ENCODE assay signal across 13 mouse cellular contexts in the genomic region with DNA sequence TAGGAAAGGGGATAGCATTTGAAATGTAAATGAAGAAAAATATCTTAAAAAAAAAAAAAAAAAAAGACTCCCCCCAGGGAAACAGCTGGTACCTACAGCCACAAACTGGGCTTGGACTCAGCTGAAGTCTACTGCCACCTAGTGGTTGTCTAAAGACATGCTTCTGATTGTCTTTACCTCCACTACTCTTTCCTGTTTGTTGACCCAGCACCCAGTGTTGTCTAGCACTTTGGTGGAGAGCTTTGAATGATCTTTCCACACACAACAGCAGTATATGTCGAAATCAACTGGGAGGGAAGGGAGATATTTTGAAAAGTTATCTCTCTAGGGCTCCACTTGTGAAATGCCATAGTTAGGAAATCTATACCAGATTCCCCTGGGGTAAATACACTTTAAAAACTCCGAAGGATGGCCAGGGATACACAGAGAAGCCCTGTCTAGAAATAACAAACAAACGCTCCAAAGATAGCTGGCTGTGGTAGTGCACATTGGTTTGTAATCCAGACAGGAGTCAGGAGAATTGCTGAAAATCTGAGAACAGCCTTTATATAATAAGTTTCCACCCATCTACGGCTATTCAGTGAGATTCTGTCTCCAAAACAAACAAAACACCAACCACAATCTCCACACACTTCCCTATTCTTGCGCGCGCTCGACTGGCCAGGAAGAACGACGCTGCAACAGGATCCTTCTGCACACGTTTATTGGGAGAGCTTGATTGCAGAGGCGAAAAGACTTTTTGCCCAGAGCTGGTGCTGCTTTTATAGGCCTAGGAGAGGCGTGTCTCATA. TPM values are rescaled to one million over a fixed set of nuclear protein-coding genes. Genes with fewer than 3 reads are reported as not detected.
DNase-seq lines count a peak whose midpoint lies in the region; ATAC-seq and TF ChIP-seq lines count a peak whose summit lies in the region.
"Had no signal": no experiment of that assay in that cellular context is flagged by ENCODE, and none has a peak within 500 bp of the region (broad histone marks: within the 10 kb centered on the region; RNA-seq: fewer than 3 reads in every experiment).

No protein-coding gene starts in this region.

- WGBS in forebrain, postnatal 0 days, result 92% methylated on average over 11 of the region's 13 CpGs
- 91% methylated on average over 11 of the region's 13 CpGs for WGBS in forebrain, embryonic 16.5 days
- 77% methylated on average over 11 of the region's 13 CpGs for WGBS in lung, postnatal 0 days
- WGBS in lung, adult 2 months, result 69% methylated on average over 12 of the region's 13 CpGs

- no peak for ATAC-seq in forebrain, postnatal 0 days
- ATAC-seq in forebrain, embryonic 16.5 days, result no peak
- no peak for ATAC-seq in lung, postnatal 0 days
- peak; percentile 54 for ATAC-seq in activated CD4-positive, CD25-positive, alpha-beta regulatory T cell, adult 4 months
- ATAC-seq in megakaryocyte-erythroid progenitor cell, adult 5-6 weeks (replicated peaks; ENCODE audit: low FRiP score, low TSS enrichment, poor library complexity, severe bottlenecking), result 0 out of 2 replicates have a peak, but pooled peaks have one; percentile 41

- DNase-seq in forebrain, postnatal 0 days, result no peak
- DNase-seq in lung, postnatal 0 days (ENCODE audit: low spot score), result peak; percentile 13
- no peak for DNase-seq in lung, adult 2 months
- DNase-seq in left cerebral cortex, postnatal 4 days, result no peak
- DNase-seq in kidney, postnatal 10 days, result no peak
- DNase-seq: cerebellum, postnatal 25 days; heart, adult 18-20 months had no signal

- no peaks in the 10 kb centered on the region for H3K27me3 ChIP-seq in forebrain, postnatal 0 days (ENCODE audit: insufficient read depth, low read length)
- H3K27me3 ChIP-seq in forebrain, embryonic 16.5 days (replicated peaks; ENCODE audit: control insufficient read depth, insufficient read depth, low read length), result no peaks in the 10 kb centered on the region
- no peaks in the 10 kb centered on the region for H3K27me3 ChIP-seq in lung, postnatal 0 days (replicated peaks; ENCODE audit: insufficient read depth, low read length)
- H3K27me3 ChIP-seq: liver, embryonic 15.5 days; neural tube, embryonic 12.5 days had no signal

- no peak for TF ChIP-seq EP300 in lung, postnatal 0 days (IDR thresholded peaks at IDR 0.05)

- TF ChIP-seq POLR2A in lung, adult 2 months (IDR thresholded peaks at IDR 0.05; ENCODE audit: borderline replicate concordance, extremely low read depth, low read depth, low read length), result no peak

- H3K4me2 ChIP-seq in forebrain, postnatal 0 days (ENCODE audit: low read depth), result no peak overlapping the region
- H3K4me2 ChIP-seq in forebrain, embryonic 16.5 days (ENCODE audit: low read length), result no peak overlapping the region
- H3K4me2 ChIP-seq in lung, postnatal 0 days (replicated peaks; ENCODE audit: low read depth, low read length), result no peak overlapping the region
- H3K4me2 ChIP-seq: liver, embryonic 15.5 days; neural tube, embryonic 12.5 days had no signal

- H3K9me3 ChIP-seq in forebrain, postnatal 0 days (ENCODE audit: low read length), result no peaks in the 10 kb centered on the region
- no peaks in the 10 kb centered on the region for H3K9me3 ChIP-seq in forebrain, embryonic 16.5 days (ENCODE audit: control insufficient read depth, low read length)
- no peaks in the 10 kb centered on the region for H3K9me3 ChIP-seq in lung, postnatal 0 days (ENCODE audit: low read length)
- H3K9me3 ChIP-seq: liver, embryonic 15.5 days; neural tube, embryonic 12.5 days had no signal

- no peaks in the 10 kb centered on the region for H3K4me1 ChIP-seq in forebrain, postnatal 0 days (ENCODE audit: insufficient read depth)
- no peaks in the 10 kb centered on the region for H3K4me1 ChIP-seq in forebrain, embryonic 16.5 days (replicated peaks; ENCODE audit: control insufficient read depth, insufficient read depth, low read length)
- no peaks in the 10 kb centered on the region for H3K4me1 ChIP-seq in lung, postnatal 0 days (ENCODE audit: insufficient read depth, low read depth, low read length)
- no peaks in the 10 kb centered on the region for H3K4me1 ChIP-seq in lung, adult 2 months (ENCODE audit: control insufficient read depth, insufficient read depth, low read length)
- H3K4me1 ChIP-seq: liver, embryonic 15.5 days; neural tube, embryonic 12.5 days had no signal

- intact Hi-C loops in left cerebral cortex, postnatal 4 days (cut with DNase I), result no loop called here

- TF ChIP-seq CTCF in forebrain, postnatal 0 days (IDR thresholded peaks at IDR 0.05; ENCODE audit: low read depth), result peak; percentile 54
- TF ChIP-seq CTCF in lung, postnatal 0 days (IDR thresholded peaks at IDR 0.05), result peak; percentile 68
- no peak for TF ChIP-seq CTCF in lung, adult 2 months (IDR thresholded peaks at IDR 0.05; ENCODE audit: insufficient read depth, low read length)

- no peak overlapping the region for H3K4me3 ChIP-seq in forebrain, postnatal 0 days (ENCODE audit: low read depth, low read length)
- H3K4me3 ChIP-seq in forebrain, embryonic 16.5 days (replicated peaks; ENCODE audit: low read length), result no peak overlapping the region
- H3K4me3 ChIP-seq in lung, postnatal 0 days (ENCODE audit: low read depth, low read length), result no peak overlapping the region
- H3K4me3 ChIP-seq in lung, adult 2 months (replicated peaks; ENCODE audit: extremely low read depth, low read depth, low read length), result no peak overlapping the region
- H3K4me3 ChIP-seq: liver, embryonic 15.5 days; neural tube, embryonic 12.5 days had no signal

- no peak overlapping the region for H3K27ac ChIP-seq in forebrain, postnatal 0 days (ENCODE audit: low read depth, low read length)
- H3K27ac ChIP-seq in forebrain, embryonic 16.5 days (ENCODE audit: low read length), result no peak overlapping the region
- no peak overlapping the region for H3K27ac ChIP-seq in lung, postnatal 0 days (ENCODE audit: low read length)
- H3K27ac ChIP-seq: liver, embryonic 15.5 days; neural tube, embryonic 12.5 days had no signal

- H3K9ac ChIP-seq in forebrain, postnatal 0 days, result no peak overlapping the region
- no peak overlapping the region for H3K9ac ChIP-seq in forebrain, embryonic 16.5 days (replicated peaks; ENCODE audit: low read depth, low read length)
- no peak overlapping the region for H3K9ac ChIP-seq in lung, postnatal 0 days (replicated peaks; ENCODE audit: low read depth)
- H3K9ac ChIP-seq: liver, embryonic 15.5 days; neural tube, embryonic 12.5 days had no signal

- no peaks in the 10 kb centered on the region for H3K36me3 ChIP-seq in forebrain, postnatal 0 days (ENCODE audit: insufficient read depth)
- H3K36me3 ChIP-seq in forebrain, embryonic 16.5 days (ENCODE audit: control insufficient read depth, insufficient read depth), result no peaks in the 10 kb centered on the region
- no peaks in the 10 kb centered on the region for H3K36me3 ChIP-seq in lung, postnatal 0 days (ENCODE audit: insufficient read depth, low read length)
- H3K36me3 ChIP-seq: liver, embryonic 15.5 days; neural tube, embryonic 12.5 days had no signal

RNA-seq across cellular contexts. Expression of a gene that starts 27.2 kb away (rescaled TPM):
- total RNA-seq in forebrain, postnatal 0 days (2014; rRNA removed), result 1.5 TPM in 1 of 2 replicates, not detected in the other
- not detected in 2 replicates for polyA plus RNA-seq in forebrain, postnatal 0 days (2015; fragmentation: Nextera tagmentation; extraction: Ambion mirVana)
- polyA plus RNA-seq in forebrain, embryonic 16.5 days (2015; fragmentation: Nextera tagmentation; extraction: Ambion mirVana), result 0.76 TPM in 1 of 2 replicates, not detected in the other
- polyA plus RNA-seq in lung, postnatal 0 days (2015; fragmentation: Nextera tagmentation; extraction: Ambion mirVana), result not detected in 2 replicates
- polyA plus RNA-seq in lung, adult 2 months (2012; rRNA removed), result not detected in 2 replicates
- polyA plus RNA-seq in activated CD4-positive, CD25-positive, alpha-beta regulatory T cell, adult 4 months (2017; shearing (Covaris generic)), result not detected
- total RNA-seq in megakaryocyte-erythroid progenitor cell, adult 5-6 weeks (2014; fragmentation: Nextera tagmentation), result not detected in 2 replicates
- not detected in 2 replicates for total RNA-seq in megakaryocyte-erythroid progenitor cell, adult 5-6 weeks (2017)
- not detected for total RNA-seq in left cerebral cortex, postnatal 4 days (2021)
- polyA plus RNA-seq: kidney, embryonic 14.5 days; liver, embryonic 15.5 days; neural tube, embryonic 12.5 days had no signal

RNA-seq across cellular contexts. Expression of a gene that starts 48.8 kb away (rescaled TPM):
- 10.7 and 17.3 TPM in 2 replicates for total RNA-seq in forebrain, postnatal 0 days (2014; rRNA removed)
- 11.9 and 13.2 TPM in 2 replicates for polyA plus RNA-seq in forebrain, postnatal 0 days (2015; fragmentation: Nextera tagmentation; extraction: Ambion mirVana)
- polyA plus RNA-seq in forebrain, embryonic 16.5 days (2015; fragmentation: Nextera tagmentation; extraction: Ambion mirVana), result 9.6 and 11.4 TPM in 2 replicates
- 8.6 and 11.6 TPM in 2 replicates for polyA plus RNA-seq in lung, postnatal 0 days (2015; fragmentation: Nextera tagmentation; extraction: Ambion mirVana)
- 8.5 and 8.7 TPM in 2 replicates for polyA plus RNA-seq in lung, adult 2 months (2012; rRNA removed)
- polyA plus RNA-seq in activated CD4-positive, CD25-positive, alpha-beta regulatory T cell, adult 4 months (2017; shearing (Covaris generic)), result 10 to 100 TPM in 1 of 2 experiments, 1 to 10 TPM in 1; 9.2 to 11.6 TPM
- total RNA-seq in megakaryocyte-erythroid progenitor cell, adult 5-6 weeks (2014; fragmentation: Nextera tagmentation), result 28.7 and 31.9 TPM in 2 replicates
- total RNA-seq in megakaryocyte-erythroid progenitor cell, adult 5-6 weeks (2017), result 8.5 and 10.3 TPM in 2 replicates
- 10 to 100 TPM; 12.5 to 12.9 TPM for total RNA-seq in left cerebral cortex, postnatal 4 days (2021)

Comparison
In these comparisons a context has a peak if more than half of its experiments do, and no peak if none do; other contexts are left out.
1. ATAC-seq: peak in activated CD4-positive, CD25-positive, alpha-beta regulatory T cell, adult 4 months (single experiment) and megakaryocyte-erythroid progenitor cell, adult 5-6 weeks (single experiment); none in forebrain, postnatal 0 days (single experiment), forebrain, embryonic 16.5 days (single experiment) and lung, postnatal 0 days (single experiment).